Mouse (Mus musculus) CH12.LX (cell line): ENCODE data around the gene Abca7.

ENCODE experiments used
- CTCF ChIP-seq, 2 experiments: IDR thresholded peaks in 1 of 2; conservative IDR thresholded peaks in 1 of 2; 2 replicates each; pipeline ENCODE4 v1.5.1; 2011 to 2012; ENCODE audit warnings: low read depth in 2 of 2, low read length in 2 of 2, improper control_type of control experiment in 1 of 2, inconsistent platforms in 1 of 2, mild to moderate bottlenecking in 1 of 2, moderate library complexity in 1 of 2
- ELF1 ChIP-seq: IDR thresholded peaks from 2 replicates; pipeline ENCODE4 v1.6.1; 2014; ENCODE audit warnings: low read depth, mild to moderate bottlenecking, inconsistent platforms, low read length, improper control_type of control experiment
- EP300 ChIP-seq: IDR thresholded peaks from 2 replicates; pipeline ENCODE4 v1.6.1; 2011; ENCODE audit warnings: low read length, improper control_type of control experiment
- HCFC1 ChIP-seq: IDR thresholded peaks from 2 replicates; pipeline ENCODE4 v1.6.1; 2012; ENCODE audit warnings: low read depth, mild to moderate bottlenecking, inconsistent platforms, low read length, improper control_type of control experiment
- KAT2A ChIP-seq: IDR thresholded peaks from 2 replicates; pipeline ENCODE4 v1.6.1; 2012; ENCODE audit warnings: low read length, improper control_type of control experiment, inconsistent platforms; ENCODE audit not compliant: insufficient replicate concordance
- POLR2A ChIP-seq: IDR thresholded peaks from 2 replicates; pipeline ENCODE4 v1.6.1; 2011; ENCODE audit warnings: low read depth, mild to moderate bottlenecking, improper control_type of control experiment, low read length
- SMC3 ChIP-seq: IDR thresholded peaks from 2 replicates; pipeline ENCODE4 v1.6.1; 2011; ENCODE audit warnings: low read depth, low read length, improper control_type of control experiment
- TCF12 ChIP-seq: IDR thresholded peaks from 2 replicates; pipeline ENCODE4 v1.6.1; 2014; ENCODE audit warnings: low read depth, mild to moderate bottlenecking, inconsistent platforms, low read length, improper control_type of control experiment
- ZKSCAN1 ChIP-seq: IDR thresholded peaks from 2 replicates; pipeline ENCODE4 v1.6.1; 2012; ENCODE audit warnings: low read depth, inconsistent platforms, low read length, improper control_type of control experiment, borderline replicate concordance
- ZNF384 ChIP-seq: IDR thresholded peaks from 2 replicates; pipeline ENCODE4 v1.6.1; 2012; ENCODE audit warnings: low read depth, low read length, improper control_type of control experiment, inconsistent platforms

DNA sequence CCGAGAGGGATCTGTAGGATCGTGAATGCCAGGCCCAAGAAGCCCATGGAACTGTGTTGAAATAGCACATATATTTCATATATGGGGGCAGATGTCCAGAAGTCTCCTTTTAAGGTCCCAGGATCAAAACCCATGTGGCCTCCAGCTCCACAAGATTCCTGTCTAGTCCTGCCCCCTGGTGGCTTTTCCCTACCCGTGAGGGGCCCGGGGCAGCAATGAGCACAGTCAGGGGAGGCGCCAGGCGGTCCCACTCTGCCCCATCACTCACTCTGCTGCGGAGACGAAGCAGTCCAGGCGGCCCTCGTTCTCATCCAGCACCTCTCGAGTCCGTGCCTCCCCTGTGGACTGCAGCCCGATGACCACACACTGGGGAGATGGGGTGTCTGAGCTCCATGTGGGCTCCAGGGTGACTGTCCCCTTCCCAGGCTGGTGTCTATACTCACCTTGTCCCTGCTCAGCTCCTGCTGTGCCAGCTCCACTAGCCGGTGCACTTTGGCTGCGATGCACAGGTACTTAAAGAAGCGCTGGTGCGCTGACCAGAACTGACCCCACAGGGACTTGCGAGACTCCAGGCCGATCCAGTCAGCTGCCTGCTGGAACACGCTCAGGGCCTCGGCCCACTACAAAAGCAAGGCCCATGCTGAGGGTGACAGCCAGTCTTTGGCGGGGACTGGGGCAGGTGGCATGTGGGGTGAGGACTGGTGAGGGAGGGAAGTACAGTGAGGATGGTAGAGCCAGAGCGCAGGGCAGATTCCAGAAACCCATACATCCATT is 67.8 kb downstream of the Abca7 start:
- TF ChIP-seq CTCF (conservative IDR thresholded peaks at IDR 0.05 in 1 of 2, IDR thresholded peaks at IDR 0.05 in 1 of 2; ENCODE audit: low read depth in 2 of 2, low read length in 2 of 2) (peak in 1 of 2 experiments; percentile 53; a peak in 2 of 4 replicates), ZNF384 (no peak), POLR2A (no peak), KAT2A (no peak), SMC3 (peak; percentile 54), ELF1 (no peak), ZKSCAN1 (no peak), EP300 (no peak), HCFC1 (no peak), TCF12 (no peak)
